Mouse (Mus musculus): ENCODE data around the gene Set. TPM values are rescaled to one million over a fixed set of nuclear protein-coding genes. Genes with fewer than 3 reads are reported as not detected.

Gene Set
- polyA plus RNA-seq, 1 experiment from 2014 or later, result 679 TPM

DNA sequence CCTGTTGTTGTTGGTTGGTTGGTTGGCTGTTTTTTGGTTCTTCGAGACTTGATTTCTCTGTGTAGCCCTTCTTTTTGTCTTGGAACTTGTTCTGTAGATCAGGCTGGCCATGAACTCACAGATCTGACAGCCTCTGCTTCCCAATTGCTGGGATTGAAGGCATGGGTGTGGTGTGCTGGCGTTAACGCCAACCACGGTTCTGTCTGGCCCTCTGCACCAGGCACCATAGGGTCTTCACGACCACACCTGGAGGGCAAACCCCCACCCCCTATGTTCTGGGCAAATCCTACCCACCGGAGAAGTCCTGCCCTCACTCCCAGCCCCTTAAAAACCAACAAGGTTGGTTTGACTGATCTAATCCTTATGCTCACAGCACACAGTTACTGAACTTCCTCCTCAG lies 19.8 kb downstream of the Set start:
- peaks cover 18% of the 10 kb centered on the region for H3K36me3 ChIP-seq
- H3K9ac ChIP-seq, result peak overlapping the region; percentile 52; the same call in 1 of the 2 replicates
- H3K4me3 ChIP-seq, result peak overlapping the region; percentile 54
- no peaks in the 10 kb centered on the region for H3K9me3 ChIP-seq
- H3K27ac ChIP-seq, result peak overlapping the region; percentile 37
- peaks cover 10% of the 10 kb centered on the region for H3K4me1 ChIP-seq
- H3K27me3 ChIP-seq, result no peaks in the 10 kb centered on the region
- ATAC-seq (ENCODE audit: insufficient number of reproducible peaks, insufficient read depth, low FRiP score, low TSS enrichment), result no peak
- WGBS, result 63% methylated on average over 6 of the region's 6 CpGs
- peak overlapping the region; percentile 94 for H3K4me2 ChIP-seq (replicated peaks)

- H3K36me3 ChIP-seq, result peaks cover 13% of the 10 kb centered on the region
- under 1% methylated on average over 53 of the region's 53 CpGs for WGBS
These were observed 20.5 kb downstream of the Set start, which contains the start of gene Pkn3 for GRCm38 (mm10) chr2:30077502-30078348. Gene Pkn3 (plus strand): TSS chr2:30077684.

GRCm38 (mm10) chr2:30078349-30078712 lies 21.2 kb downstream of the Set start:
- Histone ChIP-seq H3K36me3 (peaks cover 7% of the 10 kb centered on the region), H3K4me2 (replicated peaks) (peak overlapping the region; percentile 94), H3K4me3 (peak overlapping the region; percentile 54), H3K9ac (peak overlapping the region; percentile 20; the same call in 1 of the 2 replicates), H3K27ac (peak overlapping the region; percentile 85), H3K9me3 (no peaks in the 10 kb centered on the region), H3K27me3 (no peaks in the 10 kb centered on the region), H3K4me1 (peaks cover 10% of the 10 kb centered on the region)
- 9% methylated on average over 10 of the region's 10 CpGs for WGBS
- ATAC-seq (ENCODE audit: insufficient number of reproducible peaks, insufficient read depth, low FRiP score, low TSS enrichment), result 0 out of 2 replicates have a peak, but pooled peaks have one; percentile 31

More at GRCm38 (mm10) chr2:30077502-30078348, 20.5 kb downstream of the Set start, which contains the start of gene Pkn3:
- Histone ChIP-seq H3K9me3 (no peaks in the 10 kb centered on the region), H3K4me2 (replicated peaks) (peak within 1 kb of the TSS; percentile 94), H3K9ac (peak within 1 kb of the TSS; percentile 52), H3K4me3 (peak within 1 kb of the TSS; percentile 54), H3K4me1 (peaks cover 10% of the 10 kb centered on the region), H3K27ac (peak within 1 kb of the TSS; percentile 85), H3K27me3 (no peaks in the 10 kb centered on the region)
- peak; percentile 70 for ATAC-seq (ENCODE audit: insufficient number of reproducible peaks, insufficient read depth, low FRiP score, low TSS enrichment)

DNA sequence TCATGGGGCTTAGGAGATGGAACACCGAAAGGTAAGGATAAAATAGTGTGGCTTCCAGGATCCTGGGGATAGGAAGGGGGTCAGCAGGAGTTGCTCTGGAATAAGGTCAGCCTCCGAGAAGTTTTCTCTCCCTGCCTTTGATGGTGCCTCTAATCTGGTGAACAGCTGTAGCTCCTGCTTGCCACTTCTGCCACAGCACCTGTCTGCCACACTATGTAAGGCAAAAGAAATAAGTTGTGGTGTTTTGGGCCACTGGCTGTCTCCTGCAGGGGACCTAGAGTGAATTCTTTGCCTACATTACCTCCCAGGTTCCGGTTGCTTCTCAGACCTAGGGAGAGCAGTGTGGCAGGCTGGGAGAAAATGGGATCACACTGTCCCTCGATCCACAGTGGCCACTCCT lies 21.6 kb downstream of the Set start:
- peak overlapping the region; percentile 20; the same call in 1 of the 2 replicates for H3K9ac ChIP-seq
- peak overlapping the region; percentile 85; the same call in 1 of the 2 replicates for H3K27ac ChIP-seq
- ATAC-seq (ENCODE audit: insufficient number of reproducible peaks, insufficient read depth, low FRiP score, low TSS enrichment), result no peak
- peaks cover 10% of the 10 kb centered on the region for H3K4me1 ChIP-seq
- WGBS, result 67% methylated on average over 4 of the region's 4 CpGs
- peak overlapping the region; percentile 54; the same call in 1 of the 2 replicates for H3K4me3 ChIP-seq
- H3K27me3 ChIP-seq, result no peaks in the 10 kb centered on the region
- H3K36me3 ChIP-seq, result peaks cover 3% of the 10 kb centered on the region
- H3K9me3 ChIP-seq, result no peaks in the 10 kb centered on the region
- H3K4me2 ChIP-seq (replicated peaks), result peak overlapping the region; percentile 94

DNA sequence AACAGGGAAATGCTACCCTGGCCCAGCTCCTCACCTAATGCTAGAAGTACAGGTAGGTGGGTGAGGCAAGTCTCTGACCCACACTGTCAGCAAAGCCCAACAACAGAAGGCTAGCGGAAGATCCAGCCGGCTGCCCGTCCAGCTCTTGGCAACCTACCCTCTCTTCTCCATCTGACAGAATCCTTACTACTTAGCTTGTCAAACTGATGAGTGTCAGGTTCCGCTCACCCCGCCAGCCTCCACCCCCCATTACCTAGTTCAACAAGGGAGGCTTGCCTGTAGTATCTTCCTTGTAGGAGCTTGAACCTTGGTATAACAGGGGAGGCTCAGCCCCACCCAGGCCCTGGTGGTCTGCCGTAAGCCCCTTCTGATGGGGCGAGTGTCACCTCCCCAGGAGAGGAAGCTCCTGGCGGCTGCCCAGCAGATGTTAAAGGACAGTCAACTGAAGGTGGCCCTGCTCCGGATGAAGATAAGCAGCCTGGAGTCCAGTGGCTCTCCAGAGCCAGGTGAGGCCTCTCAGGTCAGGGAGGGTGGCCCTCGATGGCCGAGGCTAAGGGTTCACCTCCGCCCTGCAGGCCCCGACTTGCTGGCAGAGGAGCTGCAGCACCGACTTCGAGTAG lies 23.1 kb downstream of the Set start:
- H3K27ac ChIP-seq, result no peak overlapping the region
- H3K27me3 ChIP-seq, result no peaks in the 10 kb centered on the region
- no peaks in the 10 kb centered on the region for H3K9me3 ChIP-seq
- no peak overlapping the region for H3K4me2 ChIP-seq (replicated peaks)
- no peaks in the 10 kb centered on the region for H3K36me3 ChIP-seq
- H3K4me1 ChIP-seq, result peaks cover 14% of the 10 kb centered on the region
- no peak overlapping the region for H3K4me3 ChIP-seq
- WGBS, result 83% methylated on average over 15 of the region's 15 CpGs
- 0 out of 2 replicates have a peak overlapping the region, but pooled peaks have one; percentile 19 for H3K9ac ChIP-seq
- no peak for ATAC-seq (ENCODE audit: insufficient number of reproducible peaks, insufficient read depth, low FRiP score, low TSS enrichment)

GRCm38 (mm10) chr2:30084113-30084512 lies 26.9 kb downstream of the Set start:
- Histone ChIP-seq H3K4me3 (0 out of 2 replicates have a peak overlapping the region, but pooled peaks have one; percentile 15), H3K9me3 (no peaks in the 10 kb centered on the region), H3K4me2 (replicated peaks) (peak overlapping the region; percentile 45), H3K27ac (no peak overlapping the region), H3K4me1 (peaks cover 5% of the 10 kb centered on the region; the same call in 1 of the 2 replicates), H3K9ac (no peak overlapping the region), H3K36me3 (no peaks in the 10 kb centered on the region), H3K27me3 (no peaks in the 10 kb centered on the region)
- 57% methylated on average over 5 of the region's 5 CpGs for WGBS
- ATAC-seq (ENCODE audit: insufficient number of reproducible peaks, insufficient read depth, low FRiP score, low TSS enrichment), result no peak

DNA sequence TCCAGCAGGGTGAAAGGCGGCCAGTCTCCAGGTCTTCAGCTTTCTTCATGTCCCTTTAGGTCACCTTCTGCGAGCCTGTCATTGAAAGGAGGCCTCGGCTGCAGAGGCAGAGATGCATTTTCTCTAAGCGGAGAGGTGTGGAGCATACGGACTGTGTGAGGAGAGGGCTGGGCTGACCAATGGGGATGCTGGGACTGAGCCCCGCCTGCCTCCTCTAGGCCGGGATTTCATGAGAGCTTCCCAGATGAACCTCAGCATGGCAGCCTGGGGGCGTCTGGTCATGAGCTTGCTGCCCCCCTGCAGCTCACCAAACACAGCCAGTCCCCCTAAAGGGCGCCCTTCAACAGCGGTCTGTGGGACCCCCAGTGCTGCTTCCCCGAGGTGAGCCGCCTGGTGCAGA lies 27.5 kb downstream of the Set start:
- peaks cover 5% of the 10 kb centered on the region; the same call in 1 of the 2 replicates for H3K4me1 ChIP-seq

DNA sequence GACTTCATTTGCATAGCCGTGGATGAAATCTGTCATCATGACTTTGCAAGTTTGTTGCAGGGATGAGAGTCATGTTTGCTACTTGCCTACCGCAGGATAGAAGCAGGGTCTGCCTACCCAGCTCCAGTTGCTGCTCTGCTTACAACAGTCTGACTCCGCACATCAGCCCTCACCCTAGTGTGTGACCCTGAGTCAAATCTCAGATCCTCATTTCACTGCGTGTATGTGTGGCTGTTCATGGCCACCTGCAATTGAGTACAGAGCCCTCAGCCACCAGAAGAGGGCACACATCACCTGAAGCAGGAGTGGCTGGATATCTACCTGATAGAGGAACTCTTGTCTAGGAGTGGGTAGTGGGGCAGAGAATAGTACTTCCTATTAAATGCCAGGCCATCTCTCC lies 30.1 kb downstream of the Set start:
- no peaks in the 10 kb centered on the region for H3K9me3 ChIP-seq
- ATAC-seq (ENCODE audit: insufficient number of reproducible peaks, insufficient read depth, low FRiP score, low TSS enrichment), result no peak
- H3K4me3 ChIP-seq, result no peak overlapping the region
- H3K27ac ChIP-seq, result no peak overlapping the region
- peaks cover 6% of the 10 kb centered on the region; the same call in 1 of the 2 replicates for H3K4me1 ChIP-seq
- no peaks in the 10 kb centered on the region for H3K27me3 ChIP-seq
- no peak overlapping the region for H3K9ac ChIP-seq
- H3K4me2 ChIP-seq (replicated peaks), result no peak overlapping the region
- 92% methylated on average over 4 of the region's 4 CpGs for WGBS
- H3K36me3 ChIP-seq, result peaks cover 18% of the 10 kb centered on the region

More for the DNA sequence above, 27.5 kb downstream of the Set start:
- no peak overlapping the region for H3K27ac ChIP-seq
- H3K27me3 ChIP-seq, result no peaks in the 10 kb centered on the region
- ATAC-seq (ENCODE audit: insufficient number of reproducible peaks, insufficient read depth, low FRiP score, low TSS enrichment), result 0 out of 2 replicates have a peak, but pooled peaks have one; percentile 57
- no peaks in the 10 kb centered on the region for H3K9me3 ChIP-seq
- H3K4me2 ChIP-seq (replicated peaks), result peak overlapping the region; percentile 45
- H3K9ac ChIP-seq, result no peak overlapping the region; the same call in 1 of the 2 replicates
- H3K36me3 ChIP-seq, result no peaks in the 10 kb centered on the region
- 8% methylated on average over 12 of the region's 12 CpGs for WGBS
- H3K4me3 ChIP-seq, result peak overlapping the region; percentile 15; the same call in 1 of the 2 replicates

DNA sequence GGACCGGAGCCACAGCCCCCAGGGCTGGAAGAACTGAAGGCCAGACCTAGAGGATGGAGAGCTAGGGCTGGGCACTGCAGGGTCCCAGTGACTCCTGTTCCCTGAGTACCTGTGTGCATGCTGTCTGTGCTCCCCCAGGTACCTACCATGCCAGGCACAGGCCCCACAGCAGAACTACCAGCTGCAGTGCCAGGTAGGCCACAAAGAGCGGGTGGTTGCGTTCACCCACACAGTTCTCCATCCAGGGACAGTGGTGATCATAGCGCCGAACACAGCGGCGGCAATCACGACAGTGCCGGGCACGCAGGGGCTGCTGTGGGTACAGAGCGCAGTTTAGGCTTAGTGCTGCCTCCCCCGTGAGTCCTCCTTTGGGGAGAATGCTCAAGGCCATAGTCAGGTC lies 34.3 kb downstream of the Set start:
- no peak overlapping the region for H3K27ac ChIP-seq
- WGBS, result 94% methylated on average over 12 of the region's 12 CpGs
- H3K4me2 ChIP-seq (replicated peaks), result no peak overlapping the region
- no peak for ATAC-seq (ENCODE audit: insufficient number of reproducible peaks, insufficient read depth, low FRiP score, low TSS enrichment)
- H3K9ac ChIP-seq, result no peak overlapping the region
- H3K9me3 ChIP-seq, result no peaks in the 10 kb centered on the region
- no peak overlapping the region for H3K4me3 ChIP-seq
- peaks cover 19% of the 10 kb centered on the region for H3K36me3 ChIP-seq
- H3K4me1 ChIP-seq, result peaks cover 18% of the 10 kb centered on the region; the same call in 1 of the 2 replicates
- H3K27me3 ChIP-seq, result no peaks in the 10 kb centered on the region

DNA sequence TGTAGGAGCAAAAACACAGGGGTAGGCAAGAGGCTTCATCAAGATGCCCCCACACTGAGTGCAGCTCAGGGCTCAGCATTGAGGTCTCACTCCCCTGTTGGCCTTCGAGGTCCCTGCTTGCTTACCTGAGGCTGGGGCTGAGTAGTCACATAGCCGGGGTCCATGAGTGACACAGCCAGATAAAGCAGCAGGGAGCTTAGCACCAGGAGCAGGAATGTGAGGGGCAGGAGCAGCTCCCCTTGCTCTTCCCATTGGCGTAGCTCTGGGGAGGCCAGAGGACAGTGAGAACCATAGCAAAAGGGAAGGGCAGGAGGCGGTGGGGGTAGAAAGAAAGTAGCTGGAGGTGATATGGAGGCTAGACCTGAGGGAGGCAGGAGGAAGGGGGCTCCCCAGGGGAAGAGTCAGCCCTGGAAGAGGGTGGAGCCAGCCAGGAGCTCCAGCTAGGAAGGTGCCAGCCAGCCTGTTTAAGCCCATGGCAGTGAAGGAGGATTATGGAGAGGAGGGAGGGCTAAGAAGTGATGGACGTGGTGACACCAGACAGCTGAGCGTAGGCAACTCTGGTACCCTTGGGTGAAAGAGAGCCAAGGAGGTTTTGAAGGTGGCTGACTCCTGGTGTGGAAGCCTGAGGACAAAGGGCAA lies 35.2 kb downstream of the Set start:
- H3K4me3 ChIP-seq, result peak overlapping the region; percentile 59
- 47% methylated on average over 6 of the region's 6 CpGs for WGBS
- peaks cover 18% of the 10 kb centered on the region; the same call in 1 of the 2 replicates for H3K4me1 ChIP-seq
- H3K9me3 ChIP-seq, result no peaks in the 10 kb centered on the region
- ATAC-seq (ENCODE audit: insufficient number of reproducible peaks, insufficient read depth, low FRiP score, low TSS enrichment), result no peak
- peak overlapping the region; percentile 72 for H3K4me2 ChIP-seq (replicated peaks)
- peaks cover 28% of the 10 kb centered on the region for H3K36me3 ChIP-seq
- no peaks in the 10 kb centered on the region for H3K27me3 ChIP-seq
- no peak overlapping the region for H3K27ac ChIP-seq
- peak overlapping the region; percentile 24; the same call in 1 of the 2 replicates for H3K9ac ChIP-seq

All from embryonic facial prominence, embryonic 12.5 days (tissue).